Mouse (Mus musculus): ENCODE data around the gene Cmtm5. TPM values are rescaled to one million over a fixed set of nuclear protein-coding genes. Genes with fewer than 3 reads are reported as not detected.
"Not testable (repeated sequence)": the region's sequence is repeated elsewhere in the genome, so short reads cannot be mapped to it uniquely, and the experiment has no call there.

The Cmtm5 gene
- polyA plus RNA-seq, 1 experiment from 2014 or later = 14.7 TPM

- ATAC-seq (ENCODE audit: low FRiP score, low read depth) = no peak
- 90% methylated on average over 6 of the region's 6 CpGs for WGBS
- H3K36me3 ChIP-seq = no peaks in the 10 kb centered on the region
- H3K9ac ChIP-seq = no peak overlapping the region
- no peak overlapping the region for H3K4me2 ChIP-seq
- H3K9me3 ChIP-seq = no peaks in the 10 kb centered on the region
- H3K4me1 ChIP-seq (replicated peaks) = no peaks in the 10 kb centered on the region
- H3K4me3 ChIP-seq = no peak overlapping the region
- no peak overlapping the region for H3K27ac ChIP-seq (replicated peaks)
- H3K27me3 ChIP-seq = no peaks in the 10 kb centered on the region
Measured at GRCm38 (mm10) chr14:54951587-54951986, 15.5 kb downstream of the Cmtm5 start.

- no peak for ATAC-seq (ENCODE audit: low FRiP score, low read depth)
- WGBS = 94% methylated on average over 8 of the region's 8 CpGs
- Histone ChIP-seq H3K4me1 (replicated peaks) (no peaks in the 10 kb centered on the region), H3K9me3 (no peaks in the 10 kb centered on the region), H3K4me3 (no peak overlapping the region), H3K36me3 (no peaks in the 10 kb centered on the region), H3K27me3 (no peaks in the 10 kb centered on the region), H3K9ac (no peak overlapping the region), H3K4me2 (no peak overlapping the region), H3K27ac (replicated peaks) (no peak overlapping the region)
Measured at GRCm38 (mm10) chr14:54953664-54954206, 17.7 kb downstream of the Cmtm5 start.

- H3K4me1 ChIP-seq (replicated peaks) = no peaks in the 10 kb centered on the region
- no peak overlapping the region for H3K27ac ChIP-seq (replicated peaks)
- no peak overlapping the region for H3K9ac ChIP-seq
- 84% methylated on average over 3 of the region's 3 CpGs for WGBS
- no peaks in the 10 kb centered on the region for H3K27me3 ChIP-seq
- no peak for ATAC-seq (ENCODE audit: low FRiP score, low read depth)
- no peak overlapping the region for H3K4me2 ChIP-seq
- no peaks in the 10 kb centered on the region for H3K9me3 ChIP-seq
- no peaks in the 10 kb centered on the region for H3K36me3 ChIP-seq
- no peak overlapping the region for H3K4me3 ChIP-seq
Measured at GRCm38 (mm10) chr14:54954474-54954873, 18.4 kb downstream of the Cmtm5 start.

GRCm38 (mm10) chr14:54955481-54955880 is 19.4 kb downstream of the Cmtm5 start:
- WGBS = 90% methylated on average over 3 of the region's 3 CpGs
- H3K36me3 ChIP-seq = no peaks in the 10 kb centered on the region
- H3K27ac ChIP-seq (replicated peaks) = no peak overlapping the region
- H3K4me2 ChIP-seq = no peak overlapping the region
- H3K4me1 ChIP-seq (replicated peaks) = no peaks in the 10 kb centered on the region
- no peak overlapping the region for H3K9ac ChIP-seq
- no peak for ATAC-seq (ENCODE audit: low FRiP score, low read depth)
- no peaks in the 10 kb centered on the region for H3K9me3 ChIP-seq
- no peaks in the 10 kb centered on the region for H3K27me3 ChIP-seq
- H3K4me3 ChIP-seq = no peak overlapping the region

- H3K27ac ChIP-seq (replicated peaks) = no peak overlapping the region
- no peak for ATAC-seq (ENCODE audit: low FRiP score, low read depth)
- H3K27me3 ChIP-seq = no peaks in the 10 kb centered on the region
- H3K9me3 ChIP-seq = no peaks in the 10 kb centered on the region
- no peak overlapping the region for H3K9ac ChIP-seq
- 88% methylated on average over 9 of the region's 9 CpGs for WGBS
- H3K4me1 ChIP-seq (replicated peaks) = no peaks in the 10 kb centered on the region
- H3K4me2 ChIP-seq = no peak overlapping the region
- H3K36me3 ChIP-seq = no peaks in the 10 kb centered on the region
- H3K4me3 ChIP-seq = no peak overlapping the region
Measured at GRCm38 (mm10) chr14:54956533-54956932, 20.5 kb downstream of the Cmtm5 start.

- 84% methylated on average over 4 of the region's 4 CpGs for WGBS
- Histone ChIP-seq H3K4me2 (no peak overlapping the region), H3K4me3 (no peak overlapping the region), H3K9ac (no peak overlapping the region), H3K27me3 (no peaks in the 10 kb centered on the region), H3K36me3 (no peaks in the 10 kb centered on the region), H3K4me1 (replicated peaks) (no peaks in the 10 kb centered on the region), H3K27ac (replicated peaks) (no peak overlapping the region), H3K9me3 (no peaks in the 10 kb centered on the region)
- no peak for ATAC-seq (ENCODE audit: low FRiP score, low read depth)
Measured at GRCm38 (mm10) chr14:54958503-54958902, 22.4 kb downstream of the Cmtm5 start.

- no peak overlapping the region for H3K27ac ChIP-seq (replicated peaks)
- no peak overlapping the region for H3K4me2 ChIP-seq
- H3K9me3 ChIP-seq = no peaks in the 10 kb centered on the region
- H3K36me3 ChIP-seq = no peaks in the 10 kb centered on the region
- no peak overlapping the region for H3K9ac ChIP-seq
- no peaks in the 10 kb centered on the region for H3K4me1 ChIP-seq (replicated peaks)
- no peaks in the 10 kb centered on the region for H3K27me3 ChIP-seq
- WGBS = 94% methylated on average over 3 of the region's 3 CpGs
- no peak for ATAC-seq (ENCODE audit: low FRiP score, low read depth)
- no peak overlapping the region for H3K4me3 ChIP-seq
Measured at GRCm38 (mm10) chr14:54959197-54959596, 23.1 kb downstream of the Cmtm5 start.

- not testable (repeated sequence) for H3K4me2 ChIP-seq; H3K36me3 ChIP-seq; H3K9ac ChIP-seq; ATAC-seq (ENCODE audit: low FRiP score, low read depth); H3K4me3 ChIP-seq; H3K27ac ChIP-seq (replicated peaks); H3K27me3 ChIP-seq; H3K9me3 ChIP-seq; H3K4me1 ChIP-seq (replicated peaks)
- 96% methylated on average over 12 of the region's 12 CpGs for WGBS
Measured at GRCm38 (mm10) chr14:54959853-54960613, 24.0 kb downstream of the Cmtm5 start.

GRCm38 (mm10) chr14:54960769-54961168 is 24.7 kb downstream of the Cmtm5 start:
- WGBS = 70% methylated on average over 10 of the region's 10 CpGs
- Histone ChIP-seq H3K36me3 (no peaks in the 10 kb centered on the region), H3K4me2 (no peak overlapping the region), H3K27ac (replicated peaks) (no peak overlapping the region), H3K27me3 (no peaks in the 10 kb centered on the region), H3K9me3 (no peaks in the 10 kb centered on the region), H3K9ac (no peak overlapping the region), H3K4me3 (no peak overlapping the region), H3K4me1 (replicated peaks) (no peaks in the 10 kb centered on the region)
- no peak for ATAC-seq (ENCODE audit: low FRiP score, low read depth)

- H3K9ac ChIP-seq = no peak overlapping the region
Measured at GRCm38 (mm10) chr14:54961487-54961886, 25.4 kb downstream of the Cmtm5 start.

GRCm38 (mm10) chr14:54962714-54963113 is 26.7 kb downstream of the Cmtm5 start:
- 89% methylated on average over 7 of the region's 7 CpGs for WGBS
- no peaks in the 10 kb centered on the region for H3K9me3 ChIP-seq
- no peak overlapping the region for H3K9ac ChIP-seq
- no peak for ATAC-seq (ENCODE audit: low FRiP score, low read depth)
- no peak overlapping the region for H3K4me3 ChIP-seq
- no peaks in the 10 kb centered on the region for H3K27me3 ChIP-seq
- no peaks in the 10 kb centered on the region for H3K36me3 ChIP-seq
- no peaks in the 10 kb centered on the region for H3K4me1 ChIP-seq (replicated peaks)
- no peak overlapping the region for H3K27ac ChIP-seq (replicated peaks)
- no peak overlapping the region for H3K4me2 ChIP-seq

More at GRCm38 (mm10) chr14:54961487-54961886, 25.4 kb downstream of the Cmtm5 start:
- ATAC-seq (ENCODE audit: low FRiP score, low read depth) = no peak
- no peaks in the 10 kb centered on the region for H3K4me1 ChIP-seq (replicated peaks)
- no peaks in the 10 kb centered on the region for H3K27me3 ChIP-seq
- no peak overlapping the region for H3K27ac ChIP-seq (replicated peaks)
- no peak overlapping the region for H3K4me2 ChIP-seq
- 87% methylated on average over 5 of the region's 5 CpGs for WGBS
- no peaks in the 10 kb centered on the region for H3K36me3 ChIP-seq
- H3K9me3 ChIP-seq = no peaks in the 10 kb centered on the region
- no peak overlapping the region for H3K4me3 ChIP-seq

GRCm38 (mm10) chr14:54963727-54964126 is 27.7 kb downstream of the Cmtm5 start:
- Histone ChIP-seq H3K27ac (replicated peaks) (no peak overlapping the region), H3K36me3 (no peaks in the 10 kb centered on the region), H3K27me3 (no peaks in the 10 kb centered on the region), H3K4me2 (no peak overlapping the region), H3K4me3 (no peak overlapping the region), H3K9ac (no peak overlapping the region), H3K9me3 (no peaks in the 10 kb centered on the region), H3K4me1 (replicated peaks) (no peaks in the 10 kb centered on the region)
- no peak for ATAC-seq (ENCODE audit: low FRiP score, low read depth)
- WGBS = 85% methylated on average over 11 of the region's 11 CpGs

- Histone ChIP-seq H3K9me3 (no peaks in the 10 kb centered on the region), H3K4me1 (replicated peaks) (no peaks in the 10 kb centered on the region), H3K9ac (no peak overlapping the region), H3K27ac (replicated peaks) (no peak overlapping the region), H3K4me3 (no peak overlapping the region), H3K27me3 (no peaks in the 10 kb centered on the region), H3K4me2 (no peak overlapping the region), H3K36me3 (no peaks in the 10 kb centered on the region)
- 84% methylated on average over 15 of the region's 15 CpGs for WGBS
- no peak for ATAC-seq (ENCODE audit: low FRiP score, low read depth)
Measured at GRCm38 (mm10) chr14:54965044-54965443, 29.0 kb downstream of the Cmtm5 start.
